Comparison of ENCODE assay signal across 7 mouse cellular contexts in genomic region chr5:35104183-35104959, GRCm38 (mm10). TPM values are rescaled to one million over a fixed set of nuclear protein-coding genes. Genes with fewer than 3 reads are reported as not detected.
DNase-seq lines count a peak whose midpoint lies in the region; ATAC-seq and TF ChIP-seq lines count a peak whose summit lies in the region.

No protein-coding gene starts in this region.

- TF ChIP-seq POLR2A in cortical plate, adult 2 months (IDR thresholded peaks at IDR 0.05; ENCODE audit: extremely low read depth, insufficient read depth, low read length), result no peak
- TF ChIP-seq POLR2A in thymus, adult 2 months (IDR thresholded peaks at IDR 0.05; ENCODE audit: control insufficient read depth, extremely low read depth, insufficient read depth, low read length, poor library complexity), result no peak

- no peak for TF ChIP-seq CTCF in G1E (IDR thresholded peaks at IDR 0.05; ENCODE audit: low read depth, low read length)
- no peak for TF ChIP-seq CTCF in cortical plate, adult 2 months (IDR thresholded peaks at IDR 0.05; ENCODE audit: extremely low read depth, insufficient read depth, low read length)
- TF ChIP-seq CTCF in liver, postnatal 0 days (IDR thresholded peaks at IDR 0.05; ENCODE audit: low read depth), result no peak
- no peak for TF ChIP-seq CTCF in thymus, adult 2 months (IDR thresholded peaks at IDR 0.05; ENCODE audit: borderline replicate concordance, control insufficient read depth, extremely low read depth, insufficient read depth, low read length, poor library complexity)

- peaks cover 21% of the 10 kb centered on the region for H3K4me1 ChIP-seq in G1E (ENCODE audit: insufficient read depth, low read depth, low read length)
- H3K4me1 ChIP-seq in cortical plate, adult 2 months (ENCODE audit: control insufficient read depth, insufficient read depth, low read length), result peaks cover 5% of the 10 kb centered on the region
- H3K4me1 ChIP-seq in intestine, embryonic 15.5 days (replicated peaks), result peaks cover 20% of the 10 kb centered on the region
- H3K4me1 ChIP-seq in liver, postnatal 0 days (ENCODE audit: insufficient read depth), result peaks cover 25% of the 10 kb centered on the region
- peaks cover 18% of the 10 kb centered on the region for H3K4me1 ChIP-seq in thymus, adult 2 months (replicated peaks; ENCODE audit: control insufficient read depth, insufficient read depth, low read length)

- 55% methylated on average over 8 of the region's 8 CpGs for WGBS in intestine, embryonic 15.5 days
- WGBS in liver, postnatal 0 days (ENCODE audit: insufficient replicate concordance), result 65% methylated on average over 8 of the region's 8 CpGs
- 85% methylated on average over 8 of the region's 8 CpGs for WGBS in thymus, adult 2 months

- no peak overlapping the region for H3K9ac ChIP-seq in intestine, embryonic 15.5 days
- peak overlapping the region; percentile 79 for H3K9ac ChIP-seq in liver, postnatal 0 days (replicated peaks)

- H3K27ac ChIP-seq in cortical plate, adult 2 months (ENCODE audit: insufficient read depth, low read length), result no peak overlapping the region
- no peak overlapping the region for H3K27ac ChIP-seq in intestine, embryonic 15.5 days
- no peak overlapping the region for H3K27ac ChIP-seq in liver, postnatal 0 days (ENCODE audit: low read depth)
- no peak overlapping the region for H3K27ac ChIP-seq in thymus, adult 2 months (ENCODE audit: control insufficient read depth, insufficient read depth, low read length)

- no peaks in the 10 kb centered on the region for H3K9me3 ChIP-seq in G1E (replicated peaks)
- H3K9me3 ChIP-seq in intestine, embryonic 15.5 days, result no peaks in the 10 kb centered on the region
- no peaks in the 10 kb centered on the region for H3K9me3 ChIP-seq in liver, postnatal 0 days (ENCODE audit: low read length)

- no peak for TF ChIP-seq EP300 in liver, postnatal 0 days (IDR thresholded peaks at IDR 0.05; ENCODE audit: low read depth)

- no peak for ATAC-seq in G1E (ENCODE audit: extremely low read depth, insufficient number of reproducible peaks, low FRiP score, poor library complexity, severe bottlenecking)
- no peak for ATAC-seq in intestine, embryonic 15.5 days
- no peak for ATAC-seq in liver, postnatal 0 days
- no peak for ATAC-seq in inflammation-experienced regulatory T-cells, adult 6 months

- peaks cover 49% of the 10 kb centered on the region for H3K36me3 ChIP-seq in G1E (replicated peaks)
- H3K36me3 ChIP-seq in intestine, embryonic 15.5 days, result peaks cover 11% of the 10 kb centered on the region
- peaks cover 32% of the 10 kb centered on the region for H3K36me3 ChIP-seq in liver, postnatal 0 days (replicated peaks; ENCODE audit: insufficient read depth, low read length)
- peaks cover 14% of the 10 kb centered on the region for H3K36me3 ChIP-seq in thymus, adult 2 months (ENCODE audit: control insufficient read depth, insufficient read depth, low read length)

- peak overlapping the region; percentile 80; the same call in 1 of the 2 replicates for H3K4me3 ChIP-seq in G1E (ENCODE audit: low read depth, low read length)
- peak overlapping the region; percentile 63 for H3K4me3 ChIP-seq in cortical plate, adult 2 months (ENCODE audit: insufficient read depth, low read length)
- H3K4me3 ChIP-seq in intestine, embryonic 15.5 days (replicated peaks), result peak overlapping the region; percentile 81
- H3K4me3 ChIP-seq in liver, postnatal 0 days (ENCODE audit: low read depth, low read length), result peak overlapping the region; percentile 86
- no peak overlapping the region for H3K4me3 ChIP-seq in thymus, adult 2 months (ENCODE audit: control insufficient read depth, insufficient read depth, low read length)

- DNase-seq in G1E (ENCODE audit: low spot score), result no peak
- no peak for DNase-seq in liver, postnatal 0 days
- no peak for DNase-seq in thymus, adult 2 months
- DNase-seq in retina, embryonic 14.5 days (ENCODE audit: low spot score), result no peak

- peak overlapping the region; percentile 76 for H3K4me2 ChIP-seq in intestine, embryonic 15.5 days (replicated peaks)
- H3K4me2 ChIP-seq in liver, postnatal 0 days (ENCODE audit: low read depth, low read length), result peak overlapping the region; percentile 89

- peaks cover 18% of the 10 kb centered on the region for H3K27me3 ChIP-seq in G1E (ENCODE audit: insufficient read depth, low read length)
- H3K27me3 ChIP-seq in intestine, embryonic 15.5 days (replicated peaks), result no peaks in the 10 kb centered on the region
- H3K27me3 ChIP-seq in liver, postnatal 0 days (ENCODE audit: insufficient read depth, low read length), result no peaks in the 10 kb centered on the region
- no peaks in the 10 kb centered on the region for H3K27me3 ChIP-seq in thymus, adult 2 months (ENCODE audit: control insufficient read depth, insufficient read depth, low read length)

RNA-seq across cellular contexts. Expression of gene Lrpap1, which starts 1.2 kb away (rescaled TPM):
- total RNA-seq in G1E (2014; fragmentation: Nextera tagmentation), result 12.4 and 17.5 TPM in 2 replicates
- 42.5 and 44.5 TPM in 2 replicates for total RNA-seq in G1E (2017)
- polyA plus RNA-seq in G1E (2012), result 10.5 and 20.8 TPM in 2 replicates
- polyA plus RNA-seq in cortical plate, adult 2 months (2012; rRNA removed), result 113 and 116 TPM in 2 replicates
- polyA plus RNA-seq in intestine, embryonic 15.5 days (2015; fragmentation: Nextera tagmentation; extraction: Ambion mirVana), result 90.3 and 94.7 TPM in 2 replicates
- polyA plus RNA-seq in liver, postnatal 0 days (2015; fragmentation: Nextera tagmentation; extraction: Ambion mirVana), result 48.8 and 56.4 TPM in 2 replicates
- 18.9 and 24.4 TPM in 2 replicates for polyA plus RNA-seq in thymus, adult 2 months (2012; rRNA removed)
- 100 to 1,000 TPM; 101 to 114 (median 110) TPM for polyA plus RNA-seq in inflammation-experienced regulatory T-cells, adult 6 months (2017; shearing (Covaris generic))

RNA-seq across cellular contexts. Expression of gene Dok7, which starts 47.8 kb away (rescaled TPM):
- total RNA-seq in G1E (2014; fragmentation: Nextera tagmentation) (not detected in 2 replicates), G1E (2017) (not detected in 2 replicates)
- polyA plus RNA-seq in G1E (2012), result not detected in 2 replicates
- polyA plus RNA-seq in cortical plate, adult 2 months (2012; rRNA removed), result 17.1 and 17.7 TPM in 2 replicates
- 1.3 TPM in 2 replicates for polyA plus RNA-seq in intestine, embryonic 15.5 days (2015; fragmentation: Nextera tagmentation; extraction: Ambion mirVana)
- 0.05 and 0.06 TPM in 2 replicates for polyA plus RNA-seq in liver, postnatal 0 days (2015; fragmentation: Nextera tagmentation; extraction: Ambion mirVana)
- 0.45 and 2.0 TPM in 2 replicates for polyA plus RNA-seq in thymus, adult 2 months (2012; rRNA removed)
- under 1 TPM in 1 of 3 experiments, not detected in 2; 0.95 TPM for polyA plus RNA-seq in inflammation-experienced regulatory T-cells, adult 6 months (2017; shearing (Covaris generic))
